Mouse (Mus musculus) thymus, postnatal 10 days (tissue): ENCODE data around the gene Lhx2.

Experiments
- DNase-seq, 2 experiments: peaks; one replicate each; pipeline ENCODE4 v3.0.0; 2021; ENCODE audit warnings: low spot score in 2 of 2

Lhx2 gene

DNA sequence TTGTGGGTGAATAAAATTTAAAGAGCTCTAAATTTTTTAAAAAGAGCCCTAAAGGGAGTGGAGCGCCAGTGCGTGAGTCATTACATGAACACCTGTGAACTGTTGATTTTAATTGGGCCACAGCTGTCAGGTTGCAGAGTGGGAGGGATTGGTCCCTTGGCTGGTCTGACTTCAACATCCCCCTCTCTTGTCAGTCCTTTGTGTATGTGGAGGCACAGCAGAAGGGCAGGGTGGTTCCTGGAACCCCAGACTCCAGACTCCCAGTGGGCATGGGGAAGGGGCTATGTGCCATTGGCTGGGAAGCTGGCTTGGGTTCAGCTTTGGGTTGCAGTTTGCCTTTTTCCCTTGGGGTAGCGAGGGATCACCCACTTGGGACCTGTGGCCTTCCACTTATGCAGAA is 70.2 kb downstream of the Lhx2 start:
- DNase-seq = no peak

DNA sequence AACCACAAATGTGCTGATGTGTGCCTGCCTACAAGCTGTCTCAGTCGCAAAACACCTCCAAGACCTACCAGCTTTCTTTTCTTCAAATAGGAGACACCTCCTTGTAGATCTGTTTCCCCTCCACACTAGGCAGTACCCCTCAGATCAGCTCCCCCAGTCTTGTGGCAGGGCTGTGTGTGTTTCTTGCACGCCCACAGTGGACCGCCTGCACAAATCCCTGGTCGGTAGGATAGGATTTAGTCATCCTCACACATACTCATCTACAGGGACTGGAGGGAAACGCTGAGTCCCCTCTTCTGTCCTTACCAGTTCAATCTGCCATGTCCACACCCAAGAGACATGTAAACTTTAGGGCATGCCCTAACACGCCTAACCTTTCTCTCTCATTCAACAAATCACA is 71.1 kb downstream of the Lhx2 start:
- DNase-seq = no peak

GRCm38 (mm10) chr2:38412599-38413177 is 73.6 kb downstream of the Lhx2 start:
- DNase-seq = no peak

DNA sequence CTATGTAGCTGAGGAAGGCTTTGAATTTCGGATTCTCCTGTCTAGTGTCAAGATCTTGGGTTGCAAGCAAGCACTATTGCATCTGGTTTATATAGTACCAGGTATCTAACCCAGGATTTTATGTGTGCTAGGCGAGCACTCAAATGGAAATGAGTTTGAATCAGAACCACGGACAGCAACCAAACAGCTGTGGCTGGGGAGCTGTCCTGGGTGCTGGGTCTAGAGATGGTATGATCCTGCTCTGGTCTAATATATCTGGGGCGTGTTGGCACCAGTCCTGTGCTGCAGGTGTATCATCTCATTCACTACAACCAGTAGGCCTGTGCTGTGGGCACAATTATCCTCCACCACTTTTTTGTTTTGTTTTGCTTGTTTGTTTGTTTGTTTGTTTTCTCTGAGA is 78.9 kb downstream of the Lhx2 start:
- peak in 1 of 2 experiments; percentile 17 for DNase-seq
